In genomic region chr9:101945814-101946213, GRCm38 (mm10) we compare ENCODE assay signal across 16 mouse cellular contexts.
"Had no signal": no experiment of that assay in that cellular context is flagged by ENCODE, and none has a peak within 500 bp of the region (broad histone marks: within the 10 kb centered on the region; RNA-seq: fewer than 3 reads in every experiment).

No protein-coding gene starts in this region.

- H3K4me2 ChIP-seq: limb, embryonic 15.5 days; lung, embryonic 14.5 days; midbrain, embryonic 13.5 days; stomach, embryonic 15.5 days had no signal

- ATAC-seq: intestine, postnatal 0 days; midbrain, embryonic 13.5 days had no signal

- H3K4me3 ChIP-seq: layer of hippocampus, adult 2 months; left cerebral cortex, adult 2 months; limb, embryonic 15.5 days; megakaryocyte, embryonic 14.5 days; midbrain, embryonic 13.5 days; stomach, embryonic 15.5 days had no signal

- H3K9me3 ChIP-seq: limb, embryonic 15.5 days; megakaryocyte, embryonic 14.5 days; midbrain, embryonic 13.5 days; stomach, embryonic 15.5 days had no signal

- H3K36me3 ChIP-seq: limb, embryonic 15.5 days; midbrain, embryonic 13.5 days; stomach, embryonic 15.5 days had no signal

- H3K9ac ChIP-seq: limb, embryonic 15.5 days; lung, embryonic 14.5 days; midbrain, embryonic 13.5 days; stomach, embryonic 15.5 days had no signal

- H3K4me1 ChIP-seq: limb, embryonic 15.5 days; stomach, embryonic 15.5 days had no signal

- H3K27ac ChIP-seq: layer of hippocampus, adult 2 months; left cerebral cortex, adult 2 months; limb, embryonic 15.5 days; midbrain, embryonic 13.5 days; stomach, embryonic 15.5 days had no signal

- DNase-seq: kidney, adult 9 months; kidney, postnatal 10 days; kidney, postnatal 4 days; lung, embryonic 14.5 days; lung, postnatal 10 days; lung, postnatal 4 days; right cerebral cortex, postnatal 14 days; thymus, adult 2 months; thymus, postnatal 25 days had no signal

- H3K27me3 ChIP-seq: megakaryocyte, embryonic 14.5 days; midbrain, embryonic 13.5 days; stomach, embryonic 15.5 days had no signal
